Mouse (Mus musculus) CH12.LX (cell line): ENCODE measurements at regions not wholly inside any gene's neighbourhood (a gene's known extent, or its start where the extent isn't known, plus 50 kb on each side); places are given as distances from the start of the nearest gene placed in this dataset.

ENCODE experiments used
- DNase-seq: peaks from one replicate; pipeline ENCODE4 v3.0.0-alpha.2; 2013; ENCODE audit errors: extremely low read depth
- H3K27ac ChIP-seq: 2 replicates; pipeline ENCODE4 v1.5.1; 2012; ENCODE audit warnings: low read depth, mild to moderate bottlenecking, control low read depth, moderate library complexity; ENCODE audit not compliant: insufficient read depth
- H3K27me3 ChIP-seq: replicated peaks from 2 replicates; pipeline ENCODE3; 2012; ENCODE audit warnings: inconsistent platforms
- H3K36me3 ChIP-seq, 2 experiments: replicated peaks in 1 of 2; 2 replicates each; pipeline versions ENCODE3 to v1.6.1; 2012; ENCODE audit warnings: inconsistent platforms in 1 of 2, low read length in 1 of 2, mild to moderate bottlenecking in 1 of 2, mixed read lengths in 1 of 2, moderate library complexity in 1 of 2; ENCODE audit not compliant: control insufficient read depth in 1 of 2, insufficient read depth in 1 of 2
- H3K4me1 ChIP-seq, 2 experiments: 2 replicates each; pipeline ENCODE4 v1.6.1; 2012; ENCODE audit warnings: inconsistent platforms in 1 of 2, moderate library complexity in 1 of 2; ENCODE audit not compliant: insufficient read depth in 2 of 2, control insufficient read depth in 1 of 2
- H3K4me2 ChIP-seq: 2 replicates; pipeline ENCODE4 v1.6.1; 2012; ENCODE audit warnings: low read depth, mild to moderate bottlenecking, control low read depth; ENCODE audit not compliant: poor library complexity, insufficient read depth, severe bottlenecking
- H3K4me3 ChIP-seq, 3 experiments: fragments of 150-350 bp in 1 of 3; sonication (generic) in 1 of 3; replicated peaks in 1 of 3; 2 replicates each; pipeline versions ENCODE3 to v1.5.1; 2011 to 2012; ENCODE audit warnings: low read depth in 2 of 3, low read length in 2 of 3, mild to moderate bottlenecking in 2 of 3, moderate library complexity in 2 of 3, control low read depth in 1 of 3, improper control_type of control experiment in 1 of 3, inconsistent platforms in 1 of 3, mixed read lengths in 1 of 3; ENCODE audit not compliant: poor library complexity in 1 of 3
- H3K79me2 ChIP-seq: replicated peaks from 2 replicates; pipeline ENCODE4 v1.6.1; 2012; ENCODE audit warnings: mild to moderate bottlenecking, moderate library complexity; ENCODE audit not compliant: control insufficient read depth, poor library complexity, insufficient read depth, severe bottlenecking; ENCODE audit errors: extremely low read depth
- H3K9ac ChIP-seq: 2 replicates; pipeline ENCODE4 v1.6.1; 2012; ENCODE audit warnings: low read depth, mild to moderate bottlenecking, control low read depth, moderate library complexity; ENCODE audit not compliant: insufficient read depth
- H3K9me3 ChIP-seq: replicated peaks from 2 replicates; pipeline ENCODE3; 2012; ENCODE audit warnings: low read length, inconsistent platforms, mixed read lengths
- CHD1 ChIP-seq: IDR thresholded peaks from 2 replicates; pipeline ENCODE4 v1.6.1; 2012; ENCODE audit warnings: low read depth, low read length, improper control_type of control experiment, inconsistent platforms
- CHD2 ChIP-seq: IDR thresholded peaks from 2 replicates; pipeline ENCODE4 v1.6.1; 2011; ENCODE audit warnings: low read length, improper control_type of control experiment
- ETS1 ChIP-seq: conservative IDR thresholded peaks from 2 replicates; pipeline ENCODE4 v1.6.1; 2012; ENCODE audit warnings: low read depth, mild to moderate bottlenecking, inconsistent platforms, low read length, improper control_type of control experiment, moderate library complexity
- GABPA ChIP-seq: IDR thresholded peaks from 2 replicates; pipeline ENCODE4 v1.6.1; 2012; ENCODE audit warnings: low read depth, low read length, improper control_type of control experiment, inconsistent platforms; ENCODE audit not compliant: insufficient replicate concordance
- IRF4 ChIP-seq: IDR thresholded peaks from 2 replicates; pipeline ENCODE4 v1.6.1; 2014; ENCODE audit warnings: low read depth, mild to moderate bottlenecking, inconsistent platforms, low read length, improper control_type of control experiment
- JUN ChIP-seq: IDR thresholded peaks from 2 replicates; pipeline ENCODE4 v1.6.1; 2011; ENCODE audit warnings: low read depth, mild to moderate bottlenecking, low read length, improper control_type of control experiment, moderate library complexity; ENCODE audit not compliant: insufficient read depth
- JUND ChIP-seq: conservative IDR thresholded peaks from 2 replicates; pipeline ENCODE4 v1.6.1; 2011; ENCODE audit warnings: low read depth, low read length, improper control_type of control experiment
- KAT2A ChIP-seq: IDR thresholded peaks from 2 replicates; pipeline ENCODE4 v1.6.1; 2012; ENCODE audit warnings: low read length, improper control_type of control experiment, inconsistent platforms; ENCODE audit not compliant: insufficient replicate concordance
- MAFK ChIP-seq: IDR thresholded peaks from 2 replicates; pipeline ENCODE4 v1.6.1; 2011; ENCODE audit warnings: low read length, improper control_type of control experiment; ENCODE audit not compliant: insufficient replicate concordance
- MEF2A ChIP-seq: IDR thresholded peaks from 2 replicates; pipeline ENCODE4 v1.6.1; 2014; ENCODE audit warnings: low read depth, mild to moderate bottlenecking, inconsistent platforms, low read length, improper control_type of control experiment, borderline replicate concordance
- MXI1 ChIP-seq: IDR thresholded peaks from 2 replicates; pipeline ENCODE4 v1.6.1; 2011; ENCODE audit warnings: mild to moderate bottlenecking, low read depth, low read length, improper control_type of control experiment
- MYC ChIP-seq: IDR thresholded peaks from 2 replicates; pipeline ENCODE4 v1.6.1; 2011; ENCODE audit warnings: low read depth, mild to moderate bottlenecking, improper control_type of control experiment, low read length
- PAX5 ChIP-seq: IDR thresholded peaks from 2 replicates; pipeline ENCODE4 v1.6.1; 2012; ENCODE audit warnings: low read length, inconsistent platforms, mixed read lengths
- RAD21 ChIP-seq: IDR thresholded peaks from 2 replicates; pipeline ENCODE4 v1.6.1; 2011; ENCODE audit warnings: low read depth, mild to moderate bottlenecking, low read length, improper control_type of control experiment, moderate library complexity
- SMC3 ChIP-seq: IDR thresholded peaks from 2 replicates; pipeline ENCODE4 v1.6.1; 2011; ENCODE audit warnings: low read depth, low read length, improper control_type of control experiment
- TBP ChIP-seq: conservative IDR thresholded peaks from 2 replicates; pipeline ENCODE4 v1.6.1; 2011; ENCODE audit warnings: low read depth, low read length, improper control_type of control experiment
- TCF12 ChIP-seq: IDR thresholded peaks from 2 replicates; pipeline ENCODE4 v1.6.1; 2014; ENCODE audit warnings: low read depth, mild to moderate bottlenecking, inconsistent platforms, low read length, improper control_type of control experiment
- USF1 ChIP-seq: IDR thresholded peaks from 2 replicates; pipeline ENCODE4 v1.6.1; 2014; ENCODE audit warnings: low read depth, mild to moderate bottlenecking, inconsistent platforms, low read length, improper control_type of control experiment
- USF2 ChIP-seq: conservative IDR thresholded peaks from 2 replicates; pipeline ENCODE4 v1.6.1; 2011; ENCODE audit warnings: low read depth, low read length, improper control_type of control experiment
- ZKSCAN1 ChIP-seq: IDR thresholded peaks from 2 replicates; pipeline ENCODE4 v1.6.1; 2012; ENCODE audit warnings: low read depth, inconsistent platforms, low read length, improper control_type of control experiment, borderline replicate concordance
- ZMIZ1 ChIP-seq: IDR thresholded peaks from 2 replicates; pipeline ENCODE4 v1.6.1; 2012; ENCODE audit warnings: low read depth, mild to moderate bottlenecking, inconsistent platforms, low read length, improper control_type of control experiment
- dilution Hi-C: fragments of 300-500 bp; cut with MboI; formaldehyde crosslinking; loops from 2 replicates; pipeline ENCODE4 v1.14.3; 2020; ENCODE audit warnings: low sequenced_read_pairs; ENCODE audit not compliant: extremely low pct_unique_long_range_greater_than_20kb, extremely low pct_ligation_motif_present
- in situ Hi-C: fragments of 300-500 bp; cut with MboI; formaldehyde crosslinking; loops from 3 replicates; pipeline ENCODE4 v1.14.3; 2019; ENCODE audit warnings: low sequenced_read_pairs, low pct_ligation_motif_present, low pct_unique_long_range_greater_than_20kb, mixed read lengths

DNA sequence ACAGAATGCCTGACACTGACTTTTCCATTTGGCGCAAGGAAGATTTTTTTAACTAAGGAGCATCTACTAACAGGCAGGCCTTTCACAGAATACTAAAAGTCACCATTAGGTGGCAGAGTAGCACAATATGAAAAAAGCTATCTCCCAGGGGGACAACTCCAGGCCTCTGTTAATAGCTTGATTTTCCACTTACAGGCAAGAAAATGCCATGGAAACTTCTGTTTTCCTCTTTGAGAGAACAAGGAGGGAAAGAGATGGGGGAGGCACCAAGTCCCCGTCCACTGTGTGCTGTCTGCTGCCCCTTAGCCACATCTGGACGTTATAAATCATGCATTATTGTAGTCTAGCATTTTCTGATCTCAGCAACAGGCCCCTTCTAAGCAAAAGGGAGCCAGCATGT is 320.3 kb downstream of the Icos start (continued):
- TF ChIP-seq MYC = no peak
- TF ChIP-seq USF1 = no peak

DNA sequence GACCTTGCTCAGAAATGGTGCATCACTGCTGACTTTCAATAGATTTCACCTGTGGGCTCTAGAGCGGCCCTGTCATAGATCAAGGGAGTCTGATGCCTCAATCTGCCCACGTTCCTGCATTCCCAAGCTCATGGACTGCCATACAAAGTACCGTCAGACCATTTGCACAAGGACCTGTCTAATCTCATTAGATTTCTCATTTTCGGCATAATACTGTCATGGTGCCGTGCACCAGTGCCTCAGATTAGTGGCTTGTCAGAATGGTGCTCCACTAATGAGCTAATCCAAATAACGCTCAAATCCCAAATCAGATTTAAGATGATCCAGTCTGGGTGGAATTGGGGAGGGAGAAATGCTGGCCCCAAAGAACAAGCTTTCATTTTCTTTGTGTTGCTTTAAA is 321.1 kb downstream of the Icos start:
- H3K4me2 ChIP-seq = no peak overlapping the region
- H3K9ac ChIP-seq = no peak overlapping the region
- dilution Hi-C loops (no loop called here), in situ Hi-C loops (no loop called here)
- no peaks in the 10 kb centered on the region for H3K9me3 ChIP-seq
- H3K79me2 ChIP-seq = no peaks in the 10 kb centered on the region
- TF ChIP-seq TCF12 (no peak), CHD1 (no peak), SMC3 (no peak), USF2 (no peak), MAFK (no peak), MEF2A (no peak), ZMIZ1 (no peak), ZKSCAN1 (no peak), CHD2 (no peak), ETS1 (no peak), USF1 (no peak), RAD21 (no peak), JUN (no peak), JUND (no peak), IRF4 (no peak), MXI1 (no peak), GABPA (no peak), KAT2A (no peak), TBP (no peak), PAX5 (no peak)
- peaks cover 0 to 12% of the 10 kb centered on the region in 2 experiments; a peak in 2 of 4 replicates for H3K4me1 ChIP-seq
- H3K27ac ChIP-seq = no peak overlapping the region
- H3K27me3 ChIP-seq = no peaks in the 10 kb centered on the region
- H3K36me3 ChIP-seq = no peaks in the 10 kb centered on the region
- DNase-seq = no peak
- H3K4me3 ChIP-seq = no peak overlapping the region
